Mouse (Mus musculus): ENCODE results near the gene Psenen.

Psenen gene

DNA sequence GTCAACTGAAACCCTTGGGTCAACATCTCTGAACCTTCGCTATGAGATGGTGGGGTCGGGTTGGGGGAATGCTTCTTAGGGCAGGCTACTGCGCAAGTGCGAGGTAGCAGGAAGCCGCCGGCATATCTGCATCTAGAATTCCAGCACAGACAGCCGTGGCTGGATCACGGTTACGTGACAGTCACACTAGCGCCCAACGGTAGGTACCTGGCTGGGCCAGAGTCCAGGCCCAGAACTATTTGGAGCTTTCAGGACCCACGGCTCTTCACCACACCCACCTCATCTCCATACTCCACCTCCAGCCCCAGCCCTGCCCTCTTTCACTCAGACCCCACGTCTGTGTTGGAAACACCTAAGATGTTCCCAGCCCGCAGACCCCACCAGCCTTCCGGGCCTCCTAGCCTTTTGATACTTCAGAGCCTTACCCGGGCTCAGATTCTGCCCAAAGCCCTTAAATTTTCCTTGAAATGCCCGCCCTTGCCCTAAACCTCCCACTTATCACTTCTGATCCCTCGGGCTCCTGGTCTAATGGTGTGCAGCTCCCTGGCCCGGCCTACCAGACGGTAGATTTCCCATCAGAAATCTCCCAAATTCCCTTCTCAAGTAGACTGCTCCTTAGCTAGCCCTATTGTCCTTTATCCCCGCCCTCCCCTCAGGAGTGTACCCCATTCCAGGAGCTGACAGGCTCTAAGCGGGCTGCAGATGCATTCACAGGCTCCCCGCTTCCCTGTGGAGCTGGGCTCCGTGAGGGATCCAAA, 48.2 kb downstream of the Psenen start:
- DNase-seq (ENCODE audit: low spot score in 2 of 2), result no peak
